Mouse (Mus musculus): Measurements from ENCODE around the gene Peg3.

The Peg3 gene

DNA sequence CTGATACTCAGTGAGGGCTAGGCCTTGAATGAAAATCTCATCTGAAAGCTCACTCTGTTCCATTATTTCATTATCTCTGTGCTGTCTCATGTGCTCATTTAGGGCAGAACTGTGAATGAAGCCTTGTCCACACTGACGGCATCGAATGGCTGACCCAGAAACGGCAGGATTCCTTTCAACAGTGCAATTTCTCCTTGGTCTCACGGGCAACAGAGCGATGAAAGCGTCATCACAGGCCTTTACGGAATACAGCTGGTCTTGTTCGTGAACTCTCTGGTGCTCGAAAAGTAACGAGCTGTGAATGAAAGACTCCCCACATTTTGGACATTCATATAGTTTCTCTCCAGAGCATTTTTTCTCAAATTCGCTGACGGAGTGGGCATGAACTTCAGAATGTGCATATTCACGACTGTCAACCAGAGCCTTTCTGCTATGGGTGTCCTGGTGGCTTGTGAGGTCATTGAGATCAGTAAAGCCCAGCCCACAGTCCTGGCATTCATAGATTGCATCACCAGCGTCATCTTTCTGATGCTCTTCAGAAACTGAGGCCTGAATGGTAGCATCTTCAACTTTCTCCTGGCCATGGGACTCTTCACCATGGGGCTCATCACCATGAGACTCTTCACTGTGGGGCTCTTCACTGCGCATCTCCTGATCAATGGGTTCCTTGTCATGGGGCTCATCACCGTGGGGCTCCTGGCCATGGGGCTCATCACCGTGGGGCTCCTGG, 21.6 kb downstream of the Peg3 start:
- no peak for DNase-seq

DNA sequence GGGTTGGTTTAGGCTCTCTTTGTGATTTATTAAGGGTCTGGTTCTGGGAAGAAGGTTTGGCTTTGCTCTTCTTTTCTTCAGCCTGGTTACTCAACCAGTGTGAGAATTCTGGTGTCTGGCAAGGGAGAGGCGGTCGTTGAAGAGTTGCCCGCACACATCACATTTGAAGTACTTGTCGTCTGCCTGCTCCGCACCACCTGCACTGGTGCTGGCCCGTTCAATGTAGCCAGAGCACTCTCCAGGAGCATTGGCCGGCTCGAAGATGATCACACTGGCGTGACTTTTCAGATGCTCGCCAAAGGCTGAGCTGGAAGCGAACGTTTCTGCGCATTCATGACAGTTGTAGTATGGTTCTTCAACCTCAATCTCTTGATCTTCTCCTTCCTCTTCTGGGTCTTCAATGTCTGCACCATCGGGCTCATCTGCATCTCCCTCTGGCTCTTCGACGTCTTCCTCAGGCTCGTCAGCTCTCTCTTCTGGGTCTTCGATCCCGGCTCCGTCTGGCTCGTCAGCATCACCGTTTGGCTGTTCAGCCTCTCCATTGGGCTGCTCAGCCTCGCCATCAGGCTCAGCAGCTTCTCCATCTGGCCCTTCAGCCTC, 22.7 kb downstream of the Peg3 start:
- no peak for DNase-seq

DNA sequence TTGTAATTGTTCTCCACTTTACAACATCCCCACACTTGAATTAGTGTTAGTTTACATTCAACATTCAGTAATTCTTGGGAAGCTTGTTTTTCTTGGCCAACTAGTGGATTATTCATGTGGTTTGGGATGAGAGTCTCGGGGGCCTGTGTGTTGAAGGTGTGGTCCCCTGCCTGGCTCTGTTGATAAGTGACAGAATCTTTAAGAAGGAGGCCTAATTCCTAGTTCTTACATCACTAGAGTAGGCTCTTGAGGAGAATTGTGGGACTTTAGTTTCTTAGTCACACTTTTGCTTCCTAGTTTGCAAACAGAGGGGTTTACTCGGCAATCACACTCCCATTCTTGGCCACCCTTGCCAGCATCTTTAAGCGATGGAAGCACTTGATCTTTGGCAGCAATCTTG, 31.0 kb downstream of the Peg3 start:
- peak; percentile 16 for DNase-seq

DNA sequence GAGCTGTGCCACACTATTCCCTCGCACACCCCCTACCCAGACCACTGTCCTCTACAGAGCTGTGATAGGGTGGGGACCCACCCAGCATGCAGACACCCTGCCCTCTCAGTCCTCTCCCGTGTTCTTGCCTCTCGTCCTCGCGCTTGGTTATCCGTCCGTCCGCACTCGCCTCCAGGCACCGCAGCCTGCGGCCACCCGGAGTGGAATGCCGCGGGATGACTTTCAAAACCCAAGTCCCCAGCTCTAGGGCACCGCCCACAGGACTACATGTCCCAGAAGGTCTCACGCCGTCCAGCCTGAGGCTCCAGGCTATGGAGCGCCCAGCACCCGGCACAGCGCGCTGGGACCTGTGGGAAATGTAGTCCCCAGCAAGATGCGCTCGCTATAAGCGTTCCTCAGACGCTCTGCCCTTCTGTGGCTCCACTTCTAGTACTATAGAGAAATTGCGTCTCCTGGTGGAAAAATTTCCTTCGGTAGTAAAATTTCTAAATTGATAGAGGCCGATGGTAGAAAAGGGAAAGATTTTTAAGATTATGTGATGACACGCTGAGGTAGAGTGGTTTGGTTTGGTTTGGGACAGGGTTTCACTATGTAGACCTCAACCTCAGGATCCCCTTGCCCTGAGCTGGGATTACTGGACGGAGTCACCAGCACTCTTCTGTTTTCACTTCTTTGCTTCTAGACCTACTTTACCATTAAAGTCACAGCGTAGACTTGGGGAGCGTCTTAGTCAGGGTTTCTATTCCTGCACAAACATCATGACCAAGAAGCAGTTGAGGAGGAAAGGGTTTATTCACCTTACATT, 33.8 kb downstream of the Peg3 start, which contains the start of gene Zim1:
TSS of gene Zim1 (minus strand) at position 210 of the 805 bp plus-strand sequence.
- peak; percentile 86 for DNase-seq

DNA sequence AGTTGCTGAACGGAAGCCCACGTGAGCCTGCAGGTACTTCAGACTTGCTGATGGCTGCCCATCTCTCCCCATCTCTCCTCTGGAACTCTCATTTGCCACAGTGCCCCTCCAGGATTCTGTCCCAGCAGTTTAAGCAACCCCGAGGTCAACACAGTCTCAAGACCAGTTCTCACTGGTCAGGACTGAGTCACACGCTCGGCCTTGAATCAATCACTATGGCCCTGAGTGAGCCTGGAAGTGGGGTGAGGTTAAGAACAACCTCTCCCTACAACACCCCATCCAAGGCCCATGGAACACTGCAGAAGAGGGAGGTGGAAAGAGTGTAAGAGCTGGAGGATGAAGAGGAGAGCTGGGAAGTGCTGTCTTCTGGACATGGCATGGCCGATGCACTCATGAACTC, 44.7 kb downstream of the Peg3 start:
- DNase-seq: no peak

DNA sequence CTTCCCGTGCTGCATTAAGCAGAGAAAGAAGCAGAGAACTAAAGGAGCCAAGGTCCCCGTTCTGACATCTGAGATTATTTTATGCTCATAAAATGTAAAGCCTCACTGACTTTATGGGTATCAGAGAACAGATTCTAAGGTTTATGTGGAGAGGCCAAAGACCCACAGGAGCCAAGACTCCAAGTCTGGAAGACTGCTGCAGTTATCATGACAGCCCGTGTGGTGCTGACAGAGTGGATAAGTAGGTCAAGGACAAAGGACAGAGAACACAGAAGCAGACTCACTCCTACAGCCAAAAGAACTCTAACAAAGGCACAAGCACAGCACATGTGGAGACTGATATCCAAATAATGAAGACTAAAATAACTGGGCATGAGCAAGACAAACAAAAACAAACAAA, 63.5 kb downstream of the Peg3 start:
- no peak for DNase-seq

DNA sequence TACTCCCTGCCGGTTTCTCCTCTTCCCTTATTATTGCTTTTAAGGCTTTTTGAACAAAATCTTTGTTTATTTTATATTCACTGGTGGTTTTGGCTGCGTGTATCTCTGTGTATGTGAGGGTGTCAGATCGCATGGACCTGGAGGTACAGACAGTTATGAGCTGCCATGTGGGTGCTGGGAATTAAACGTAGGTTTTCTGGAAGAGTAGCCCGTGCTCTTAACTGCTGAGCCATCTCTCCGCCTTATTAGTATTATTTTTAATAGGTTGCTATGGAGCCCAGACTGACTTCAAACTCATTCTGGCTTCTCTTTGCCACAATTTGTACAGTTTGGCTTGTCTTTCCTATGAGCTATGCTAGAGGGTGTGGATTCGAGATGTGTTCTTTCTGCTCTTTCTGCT, 66.8 kb downstream of the Peg3 start:
- DNase-seq: no peak

DNA sequence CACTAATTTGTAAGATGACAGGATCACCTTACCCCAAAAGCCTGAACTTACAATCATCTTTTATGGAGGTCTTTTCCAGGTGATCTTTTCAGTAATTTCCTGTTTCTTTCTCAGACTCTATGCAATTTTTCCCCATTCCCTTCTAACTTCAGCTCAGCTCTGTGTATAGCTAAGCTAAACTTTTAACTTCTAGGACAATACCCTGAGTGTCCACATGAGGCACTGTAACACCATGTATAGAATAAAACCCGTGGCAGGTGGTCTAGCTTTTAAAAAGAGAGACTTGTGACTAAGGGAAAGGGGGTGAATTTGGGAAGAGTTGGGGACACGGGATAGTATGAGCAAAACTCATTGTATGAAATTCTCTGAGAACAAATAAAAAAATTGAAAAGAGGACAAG, 70.6 kb downstream of the Peg3 start:
- DNase-seq: peak; percentile 58

DNA sequence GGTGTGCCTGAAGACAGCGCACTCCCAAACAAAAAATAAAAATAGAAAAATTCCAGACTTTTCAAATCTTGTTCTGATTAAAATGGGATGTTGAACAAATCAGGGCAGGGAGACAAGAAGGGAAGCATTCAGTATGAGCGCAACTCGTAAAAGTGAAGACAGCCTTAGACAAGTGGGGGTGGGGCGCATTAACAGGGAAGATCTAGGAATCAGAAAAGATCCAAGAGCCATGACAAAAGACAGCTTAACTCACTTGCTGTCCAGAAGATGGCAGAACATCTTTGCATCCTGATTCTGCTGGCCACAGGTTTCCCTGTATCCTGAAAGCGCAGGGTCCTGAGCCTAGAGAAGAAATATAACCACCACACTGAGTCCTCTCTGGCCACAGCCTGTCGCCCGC, 71.6 kb downstream of the Peg3 start:
- DNase-seq: no peak

Measured in lung, postnatal 36 days (tissue).